Mouse (Mus musculus) myocyte (in vitro differentiated cells): ENCODE results near the gene Meiob. TPM values are rescaled to one million over a fixed set of nuclear protein-coding genes. Genes with fewer than 3 reads are reported as not detected.

Experiments
- H3K27me3 ChIP-seq: one replicate; pipeline ENCODE4 v1.6.1; 2011; ENCODE audit not compliant: control insufficient read depth, insufficient read depth, insufficient read length
- H3K36me3 ChIP-seq: one replicate; pipeline ENCODE4 v1.6.1; 2011; ENCODE audit not compliant: control insufficient read depth, insufficient read depth
- H3K4me2 ChIP-seq: one replicate; pipeline ENCODE4 v1.6.1; 2011; ENCODE audit warnings: low read depth, control low read depth
- H3K4me3 ChIP-seq: one replicate; pipeline ENCODE4 v1.5.1; 2011; ENCODE audit warnings: mild to moderate bottlenecking, control low read depth, moderate library complexity
- H3K79me2 ChIP-seq: one replicate; pipeline ENCODE4 v1.6.1; 2011; ENCODE audit not compliant: control insufficient read depth, insufficient read depth
- H3ac ChIP-seq: one replicate; pipeline ENCODE4 v1.6.1; 2011; ENCODE audit not compliant: control insufficient read depth, insufficient read length
- CEBPB ChIP-seq: IDR thresholded peaks from 2 replicates; pipeline ENCODE4 v1.6.1; 2011; ENCODE audit warnings: mild to moderate bottlenecking, moderate library complexity; ENCODE audit not compliant: poor library complexity, insufficient read depth, severe bottlenecking
- E2F4 ChIP-seq: IDR thresholded peaks from one replicate; pipeline ENCODE4 v1.6.1; 2011; ENCODE audit warnings: mild to moderate bottlenecking, control low read depth, moderate library complexity; ENCODE audit not compliant: insufficient read depth
- MAX ChIP-seq: IDR thresholded peaks from one replicate; pipeline ENCODE4 v1.6.1; 2011; ENCODE audit warnings: low read depth, mild to moderate bottlenecking, control low read depth
- MYOD1 ChIP-seq, 3 experiments: IDR thresholded peaks; one replicate each; pipeline ENCODE4 v1.6.1; 2011; ENCODE audit warnings: control low read depth in 2 of 3, low read depth in 2 of 3, mild to moderate bottlenecking in 2 of 3, moderate library complexity in 1 of 3; ENCODE audit not compliant: insufficient read length in 2 of 3, control insufficient read depth in 1 of 3
- MYOG ChIP-seq, 3 experiments: IDR thresholded peaks; one replicate each; pipeline ENCODE4 v1.6.1; 2011; ENCODE audit warnings: control low read depth in 2 of 3, low read depth in 2 of 3, mild to moderate bottlenecking in 2 of 3; ENCODE audit not compliant: insufficient read length in 2 of 3, control insufficient read depth in 1 of 3, insufficient read depth in 1 of 3
- POLR2A ChIP-seq: IDR thresholded peaks from one replicate; pipeline ENCODE4 v1.6.1; 2011; ENCODE audit warnings: low read depth, mild to moderate bottlenecking, control low read depth, moderate library complexity; ENCODE audit not compliant: insufficient read length
- POLR2AphosphoS2 ChIP-seq: IDR thresholded peaks from one replicate; pipeline ENCODE4 v1.6.1; 2011; ENCODE audit warnings: low read depth, control low read depth; ENCODE audit not compliant: insufficient read length
- REST ChIP-seq: IDR thresholded peaks from one replicate; pipeline ENCODE4 v1.6.1; 2011; ENCODE audit warnings: mild to moderate bottlenecking, control low read depth, moderate library complexity; ENCODE audit not compliant: insufficient read depth, insufficient read length
- SRF ChIP-seq: IDR thresholded peaks from one replicate; pipeline ENCODE4 v1.6.1; 2011; ENCODE audit warnings: low read depth; ENCODE audit not compliant: control insufficient read depth, insufficient read length
- TCF12 ChIP-seq: IDR thresholded peaks from one replicate; pipeline ENCODE4 v1.6.1; 2011; ENCODE audit warnings: mild to moderate bottlenecking, control low read depth; ENCODE audit not compliant: poor library complexity, insufficient read depth, severe bottlenecking
- TCF3 ChIP-seq: IDR thresholded peaks from one replicate; pipeline ENCODE4 v1.6.1; 2011; ENCODE audit warnings: low read depth, control low read depth; ENCODE audit not compliant: insufficient read length
- USF1 ChIP-seq: IDR thresholded peaks from one replicate; pipeline ENCODE4 v1.6.1; 2011; ENCODE audit warnings: low read depth, mild to moderate bottlenecking, control low read depth, moderate library complexity
- polyA plus RNA-seq: library from polyadenylated mRNA; unstranded; fragments of >200 nt; fragmentation: generic; extraction: Trizol; gene quantifications from one replicate; pipeline ENCODE4 v1.2.1, GENCODE M21; 2012; ENCODE audit warnings: missing spikeins

Gene Meiob
- polyA plus RNA-seq, 1 experiment, result not detected

DNA sequence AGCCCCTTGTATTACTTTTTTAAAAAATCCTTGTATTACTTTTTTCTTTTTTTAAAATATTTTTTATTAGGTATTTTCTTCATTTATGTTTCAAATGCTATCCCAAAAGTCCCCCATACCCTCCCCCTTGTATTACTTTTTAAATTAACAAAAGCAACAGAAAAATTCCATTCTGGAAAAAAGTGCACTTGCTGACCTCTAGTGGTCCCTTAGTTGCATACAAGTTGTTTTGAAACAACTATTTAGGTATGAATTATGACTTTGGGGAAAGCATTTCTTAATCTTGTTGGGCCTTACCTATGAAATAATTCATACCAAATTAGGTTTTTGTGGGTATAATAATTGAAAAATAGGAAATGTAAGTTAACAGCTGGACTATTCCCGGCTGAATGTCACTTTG lies 13.4 kb downstream of the Meiob start:
- peak overlapping the region; percentile 45 for H3K4me2 ChIP-seq
- H3K79me2 ChIP-seq, result no peaks in the 10 kb centered on the region
- no peak overlapping the region for H3ac ChIP-seq
- no peak overlapping the region for H3K4me3 ChIP-seq
- peaks cover 4% of the 10 kb centered on the region for H3K27me3 ChIP-seq
- H3K36me3 ChIP-seq, result no peaks in the 10 kb centered on the region
- TF ChIP-seq MYOG (IDR thresholded peaks at IDR 0.05; ENCODE audit: control insufficient read depth in 1 of 3, insufficient read depth in 1 of 3, insufficient read length in 2 of 3, low read depth in 2 of 3) (no peak), REST (no peak), TCF3 (no peak), POLR2AphosphoS2 (no peak), MAX (no peak), TCF12 (no peak), SRF (no peak), POLR2A (no peak), E2F4 (no peak), USF1 (no peak), CEBPB (no peak), MYOD1 (IDR thresholded peaks at IDR 0.05; ENCODE audit: control insufficient read depth in 1 of 3, insufficient read length in 2 of 3, low read depth in 2 of 3) (no peak)

DNA sequence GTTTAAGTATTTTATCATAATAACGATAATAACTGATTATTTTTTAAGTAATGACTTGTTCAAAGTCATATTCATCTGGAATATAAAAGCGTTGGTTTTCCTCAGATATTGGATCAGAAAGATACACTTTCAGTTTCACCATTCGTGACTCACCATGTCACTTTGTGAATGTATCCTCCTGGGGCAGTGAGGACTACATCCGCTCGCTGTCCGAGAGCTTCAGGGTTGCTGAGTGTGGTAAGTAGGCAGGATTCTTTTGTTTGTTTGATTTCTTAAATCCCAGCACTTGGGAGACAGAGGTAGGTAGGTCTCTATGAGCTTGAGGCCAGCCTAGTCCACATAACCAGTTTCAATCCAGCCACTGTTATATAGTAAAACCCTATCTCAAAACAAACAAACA lies 14.1 kb downstream of the Meiob start:
- H3ac ChIP-seq, result no peak overlapping the region
- H3K27me3 ChIP-seq, result peaks cover 4% of the 10 kb centered on the region
- peak overlapping the region; percentile 45 for H3K4me2 ChIP-seq
- no peak overlapping the region for H3K4me3 ChIP-seq
- H3K79me2 ChIP-seq, result no peaks in the 10 kb centered on the region
- no peaks in the 10 kb centered on the region for H3K36me3 ChIP-seq
- TF ChIP-seq MYOG (IDR thresholded peaks at IDR 0.05; ENCODE audit: control insufficient read depth in 1 of 3, insufficient read depth in 1 of 3, insufficient read length in 2 of 3, low read depth in 2 of 3) (no peak), CEBPB (no peak), POLR2A (no peak), TCF3 (no peak), SRF (no peak), MYOD1 (IDR thresholded peaks at IDR 0.05; ENCODE audit: control insufficient read depth in 1 of 3, insufficient read length in 2 of 3, low read depth in 2 of 3) (no peak), TCF12 (no peak), MAX (no peak), USF1 (no peak), E2F4 (no peak)

DNA sequence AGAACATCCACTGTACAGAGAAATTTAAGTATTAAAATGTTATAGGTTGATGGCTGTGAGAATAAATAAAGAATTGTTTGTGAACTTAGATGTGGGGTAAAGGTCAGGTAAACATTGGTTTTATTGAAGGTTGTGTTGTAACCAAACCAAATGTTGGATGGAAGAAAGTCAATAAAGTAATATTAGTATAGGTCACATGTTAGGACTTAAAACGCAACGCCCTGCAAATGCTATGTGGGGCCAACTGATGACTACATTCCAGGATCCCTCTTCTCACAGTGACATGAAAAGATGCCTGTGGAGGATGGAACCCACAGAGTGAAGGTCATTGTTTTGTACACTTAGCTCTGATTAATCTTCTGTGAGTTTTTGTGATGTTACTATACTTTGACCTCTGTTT lies 15.4 kb downstream of the Meiob start:
- Histone ChIP-seq H3K27me3 (peaks cover 9% of the 10 kb centered on the region), H3K79me2 (no peaks in the 10 kb centered on the region), H3K36me3 (no peaks in the 10 kb centered on the region), H3K4me2 (no peak overlapping the region), H3ac (no peak overlapping the region), H3K4me3 (no peak overlapping the region)
- no peak for TF ChIP-seq USF1
- no peak for TF ChIP-seq TCF3
- TF ChIP-seq MYOG (IDR thresholded peaks at IDR 0.05; ENCODE audit: control insufficient read depth in 1 of 3, insufficient read depth in 1 of 3, insufficient read length in 2 of 3, low read depth in 2 of 3), result no peak
- TF ChIP-seq SRF, result no peak
- TF ChIP-seq REST, result no peak
- no peak for TF ChIP-seq POLR2AphosphoS2
- TF ChIP-seq E2F4, result no peak

DNA sequence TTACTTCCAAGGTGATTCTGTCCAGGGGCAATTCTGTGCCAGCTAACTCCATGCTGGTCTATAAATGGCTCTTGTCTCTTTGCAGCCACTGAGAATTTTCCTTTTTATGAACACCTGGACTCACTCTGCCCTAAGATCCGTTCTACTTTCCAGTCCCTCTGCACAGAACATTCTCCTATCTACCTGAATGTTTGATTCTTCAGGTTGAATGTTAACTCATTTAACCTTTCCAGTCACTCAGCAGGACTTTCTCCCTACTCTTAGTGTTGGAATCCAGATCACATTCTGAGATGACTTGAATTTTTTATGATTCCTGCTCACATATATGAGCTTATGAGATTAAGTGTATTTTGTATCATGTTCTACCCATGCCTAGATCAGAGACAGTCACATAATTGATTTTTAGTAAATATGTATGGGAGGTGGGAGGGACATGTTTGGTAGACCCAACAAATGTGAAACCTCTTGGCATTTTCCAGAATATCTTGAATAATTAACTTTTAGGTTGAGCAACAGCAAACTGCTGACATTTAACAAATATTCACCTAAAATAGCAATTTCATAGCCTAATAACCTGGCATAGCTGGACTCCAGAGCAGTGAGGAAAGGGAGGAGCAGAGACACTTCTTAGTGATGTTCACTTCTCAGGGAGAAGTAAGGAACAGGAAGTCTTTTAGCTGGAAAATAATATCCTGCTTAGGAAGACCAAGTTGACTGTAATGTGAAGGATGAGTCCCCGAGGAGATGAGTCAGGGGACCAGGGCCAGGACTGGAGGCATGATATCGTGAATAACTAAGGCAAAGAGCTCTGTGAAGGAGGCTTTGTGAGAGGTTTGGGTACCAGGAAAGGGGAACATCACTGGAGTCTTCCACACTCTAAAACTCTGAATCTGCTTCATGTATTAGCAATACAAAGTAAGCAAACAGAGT lies 17.5 kb downstream of the Meiob start:
- Histone ChIP-seq H3K36me3 (no peaks in the 10 kb centered on the region), H3ac (no peak overlapping the region), H3K4me3 (no peak overlapping the region), H3K79me2 (no peaks in the 10 kb centered on the region), H3K27me3 (peaks cover 12% of the 10 kb centered on the region), H3K4me2 (no peak overlapping the region)
- TF ChIP-seq SRF, result no peak

DNA sequence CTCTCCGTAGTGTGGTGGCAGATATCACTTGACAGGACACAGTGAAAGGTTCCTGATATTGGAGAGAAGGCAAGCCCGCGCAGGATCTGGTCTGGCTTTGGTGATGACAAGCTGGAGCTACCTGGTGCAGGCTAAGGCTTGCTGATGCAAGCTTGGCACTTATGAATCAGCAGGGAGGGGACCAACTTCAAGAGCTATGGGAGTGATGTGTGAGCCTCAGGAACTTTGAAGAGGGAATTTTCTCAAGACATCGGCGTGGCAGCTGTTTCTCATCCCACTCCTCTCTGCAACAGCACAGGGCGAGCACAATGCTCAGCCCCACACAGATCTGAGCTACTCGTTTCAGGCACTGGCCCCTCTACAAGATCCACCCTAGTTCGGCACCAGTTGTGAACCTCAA lies 35.8 kb downstream of the Meiob start, which contains the start of gene Hagh:
Gene Hagh, plus strand, starts transcription at position 302 of the 400 bp plus-strand sequence.
- no peak for TF ChIP-seq TCF3
- no peak for TF ChIP-seq POLR2A
- TF ChIP-seq MAX, result no peak
- TF ChIP-seq SRF, result no peak
- no peak for TF ChIP-seq POLR2AphosphoS2
- TF ChIP-seq CEBPB, result no peak
- no peak for TF ChIP-seq MYOD1 (IDR thresholded peaks at IDR 0.05; ENCODE audit: control insufficient read depth in 1 of 3, insufficient read length in 2 of 3, low read depth in 2 of 3)
- TF ChIP-seq MYOG (IDR thresholded peaks at IDR 0.05; ENCODE audit: control insufficient read depth in 1 of 3, insufficient read depth in 1 of 3, insufficient read length in 2 of 3, low read depth in 2 of 3), result no peak
- TF ChIP-seq TCF12, result no peak
- TF ChIP-seq REST, result no peak
- TF ChIP-seq USF1, result no peak
- no peak for TF ChIP-seq E2F4
- Histone ChIP-seq H3K27me3 (peaks cover 5% of the 10 kb centered on the region), H3K79me2 (no peaks in the 10 kb centered on the region), H3K36me3 (no peaks in the 10 kb centered on the region), H3ac (no peak within 1 kb of the TSS), H3K4me3 (no peak within 1 kb of the TSS), H3K4me2 (no peak within 1 kb of the TSS)
